Mouse (Mus musculus): ENCODE data around the gene Aoc3. TPM values are rescaled to one million over a fixed set of nuclear protein-coding genes. Genes with fewer than 3 reads are reported as not detected.
"Not testable (repeated sequence)": the region's sequence is repeated elsewhere in the genome, so short reads cannot be mapped to it uniquely, and the experiment has no call there.

The Aoc3 gene
- polyA plus RNA-seq, 1 experiment from 2014 or later: not detected

GRCm38 (mm10) chr11:101378196-101378595 is 47.8 kb downstream of the Aoc3 start:
- H3K4me2 ChIP-seq (ENCODE audit: low read depth, low read length); H3K27ac ChIP-seq (ENCODE audit: low read depth, low read length); H3K4me1 ChIP-seq (ENCODE audit: control insufficient read depth, insufficient read depth, low read length); H3K9ac ChIP-seq (replicated peaks; ENCODE audit: low read depth, low read length); H3K9me3 ChIP-seq (ENCODE audit: control insufficient read depth, low read length); H3K4me3 ChIP-seq (ENCODE audit: low read depth, low read length); H3K36me3 ChIP-seq (ENCODE audit: control insufficient read depth, insufficient read depth, low read length); ATAC-seq (ENCODE audit: low read depth); H3K27me3 ChIP-seq (ENCODE audit: control insufficient read depth, insufficient read depth, low read length): not testable (repeated sequence)
- 91% methylated on average over 8 of the region's 8 CpGs for WGBS

GRCm38 (mm10) chr11:101378926-101379325 is 48.5 kb downstream of the Aoc3 start:
- 87% methylated on average over 6 of the region's 6 CpGs for WGBS
- H3K9me3 ChIP-seq (ENCODE audit: control insufficient read depth, low read length): no peaks in the 10 kb centered on the region
- no peak for ATAC-seq (ENCODE audit: low read depth)
- H3K27ac ChIP-seq (ENCODE audit: low read depth, low read length): no peak overlapping the region
- H3K9ac ChIP-seq (replicated peaks; ENCODE audit: low read depth, low read length): no peak overlapping the region
- H3K4me3 ChIP-seq (ENCODE audit: low read depth, low read length): no peak overlapping the region
- no peaks in the 10 kb centered on the region for H3K36me3 ChIP-seq (ENCODE audit: control insufficient read depth, insufficient read depth, low read length)
- H3K27me3 ChIP-seq (ENCODE audit: control insufficient read depth, insufficient read depth, low read length): no peaks in the 10 kb centered on the region
- no peak overlapping the region for H3K4me2 ChIP-seq (ENCODE audit: low read depth, low read length)
- no peaks in the 10 kb centered on the region for H3K4me1 ChIP-seq (ENCODE audit: control insufficient read depth, insufficient read depth, low read length)

GRCm38 (mm10) chr11:101381817-101382216 is 51.4 kb downstream of the Aoc3 start:
- no peak overlapping the region for H3K27ac ChIP-seq (ENCODE audit: low read depth, low read length)
- no peaks in the 10 kb centered on the region for H3K27me3 ChIP-seq (ENCODE audit: control insufficient read depth, insufficient read depth, low read length)
- no peak overlapping the region for H3K4me3 ChIP-seq (ENCODE audit: low read depth, low read length)
- no peaks in the 10 kb centered on the region for H3K9me3 ChIP-seq (ENCODE audit: control insufficient read depth, low read length)
- 14% methylated on average over 4 of the region's 4 CpGs for WGBS
- H3K4me2 ChIP-seq (ENCODE audit: low read depth, low read length): no peak overlapping the region
- H3K36me3 ChIP-seq (ENCODE audit: control insufficient read depth, insufficient read depth, low read length): no peaks in the 10 kb centered on the region
- H3K9ac ChIP-seq (replicated peaks; ENCODE audit: low read depth, low read length): no peak overlapping the region
- H3K4me1 ChIP-seq (ENCODE audit: control insufficient read depth, insufficient read depth, low read length): no peaks in the 10 kb centered on the region
- ATAC-seq (ENCODE audit: low read depth): no peak

Small RNAs within 50 kb of the gene (microRNA-seq; reads per million reads assigned to microRNA genes)
- not detected for gene Gm25593

Other genes with a start within 250 kb of the Aoc3 start
- gene Coasy, start 248.0 kb upstream of the Aoc3 start, polyA plus RNA-seq (2014; fragmentation: Nextera tagmentation; extraction: Ambion mirVana): 38.3 and 39.2 TPM in 2 replicates
- 84.6 and 95.7 TPM in 2 replicates for gene Mlx, start 243.3 kb upstream of the Aoc3 start, polyA plus RNA-seq (2014; fragmentation: Nextera tagmentation; extraction: Ambion mirVana)
- 17.0 and 19.0 TPM in 2 replicates for gene Psmc3ip, start 235.2 kb upstream of the Aoc3 start, polyA plus RNA-seq (2014; fragmentation: Nextera tagmentation; extraction: Ambion mirVana)
- gene Retreg3, start 210.7 kb upstream of the Aoc3 start, polyA plus RNA-seq (2014; fragmentation: Nextera tagmentation; extraction: Ambion mirVana): 10.6 and 17.6 TPM in 2 replicates
- 63.3 and 63.7 TPM in 2 replicates for gene Tubg1, start 210.7 kb upstream of the Aoc3 start, polyA plus RNA-seq (2014; fragmentation: Nextera tagmentation; extraction: Ambion mirVana)
- gene Tubg2, start 174.7 kb upstream of the Aoc3 start, polyA plus RNA-seq (2014; fragmentation: Nextera tagmentation; extraction: Ambion mirVana): 48.5 and 62.6 TPM in 2 replicates
- 7.5 and 8.3 TPM in 2 replicates for gene Cntnap1, start 160.1 kb upstream of the Aoc3 start, polyA plus RNA-seq (2014; fragmentation: Nextera tagmentation; extraction: Ambion mirVana)
- gene Plekhh3, start 159.3 kb upstream of the Aoc3 start, polyA plus RNA-seq (2014; fragmentation: Nextera tagmentation; extraction: Ambion mirVana): 7.2 and 10.5 TPM in 2 replicates
- gene Ccr10, start 155.2 kb upstream of the Aoc3 start, polyA plus RNA-seq (2014; fragmentation: Nextera tagmentation; extraction: Ambion mirVana): 0.12 and 0.30 TPM in 2 replicates
- 28.4 and 30.7 TPM in 2 replicates for gene Ezh1, start 104.1 kb upstream of the Aoc3 start, polyA plus RNA-seq (2014; fragmentation: Nextera tagmentation; extraction: Ambion mirVana)
- 63.1 and 103 TPM in 2 replicates for gene Ramp2, start 84.6 kb upstream of the Aoc3 start, polyA plus RNA-seq (2014; fragmentation: Nextera tagmentation; extraction: Ambion mirVana)
- 121 and 134 TPM in 2 replicates for gene Vps25, start 76.9 kb upstream of the Aoc3 start, polyA plus RNA-seq (2014; fragmentation: Nextera tagmentation; extraction: Ambion mirVana)
- gene Wnk4, start 70.0 kb upstream of the Aoc3 start, polyA plus RNA-seq (2014; fragmentation: Nextera tagmentation; extraction: Ambion mirVana): 4.2 and 5.9 TPM in 2 replicates
- 0.75 and 0.86 TPM in 2 replicates for gene Cntd1, start 51.6 kb upstream of the Aoc3 start, polyA plus RNA-seq (2014; fragmentation: Nextera tagmentation; extraction: Ambion mirVana)
- gene Coa3, start 51.5 kb upstream of the Aoc3 start, polyA plus RNA-seq (2014; fragmentation: Nextera tagmentation; extraction: Ambion mirVana): 242 and 258 TPM in 2 replicates
- 178 and 182 TPM in 2 replicates for gene Becn1, start 28.3 kb upstream of the Aoc3 start, polyA plus RNA-seq (2014; fragmentation: Nextera tagmentation; extraction: Ambion mirVana)
- 73.3 and 88.3 TPM in 2 replicates for gene Psme3, start 14.4 kb upstream of the Aoc3 start, polyA plus RNA-seq (2014; fragmentation: Nextera tagmentation; extraction: Ambion mirVana)
- gene Aoc2, start 5.5 kb upstream of the Aoc3 start, polyA plus RNA-seq (2014; fragmentation: Nextera tagmentation; extraction: Ambion mirVana): 1.7 and 2.0 TPM in 2 replicates
- not detected in 2 replicates for gene G6pc, start 37.0 kb downstream of the Aoc3 start, polyA plus RNA-seq (2014; fragmentation: Nextera tagmentation; extraction: Ambion mirVana)
- gene Aarsd1, start 87.0 kb downstream of the Aoc3 start, polyA plus RNA-seq (2014; fragmentation: Nextera tagmentation; extraction: Ambion mirVana): 89.5 and 100 TPM in 2 replicates
- gene Gm27029, start 94.2 kb downstream of the Aoc3 start, polyA plus RNA-seq (2014; fragmentation: Nextera tagmentation; extraction: Ambion mirVana): 8.1 and 8.9 TPM in 2 replicates
- 20.4 and 24.1 TPM in 2 replicates for gene Rundc1, start 94.5 kb downstream of the Aoc3 start, polyA plus RNA-seq (2014; fragmentation: Nextera tagmentation; extraction: Ambion mirVana)
- gene Ptges3l, start 94.7 kb downstream of the Aoc3 start, polyA plus RNA-seq (2014; fragmentation: Nextera tagmentation; extraction: Ambion mirVana): 1.8 and 3.0 TPM in 2 replicates
- gene Rpl27, start 111.7 kb downstream of the Aoc3 start, polyA plus RNA-seq (2014; fragmentation: Nextera tagmentation; extraction: Ambion mirVana): 257 and 271 TPM in 2 replicates
- 1.4 and 2.0 TPM in 2 replicates for gene Ifi35, start 117.8 kb downstream of the Aoc3 start, polyA plus RNA-seq (2014; fragmentation: Nextera tagmentation; extraction: Ambion mirVana)
- 37.9 and 61.8 TPM in 2 replicates for gene Rnd2, start 134.4 kb downstream of the Aoc3 start, polyA plus RNA-seq (2014; fragmentation: Nextera tagmentation; extraction: Ambion mirVana)
- gene Vat1, start 135.6 kb downstream of the Aoc3 start, polyA plus RNA-seq (2014; fragmentation: Nextera tagmentation; extraction: Ambion mirVana): 67.4 and 90.8 TPM in 2 replicates
- 1.6 and 1.9 TPM in 2 replicates for gene Brca1, start 221.3 kb downstream of the Aoc3 start, polyA plus RNA-seq (2014; fragmentation: Nextera tagmentation; extraction: Ambion mirVana)
- gene Nbr1, start 221.5 kb downstream of the Aoc3 start, polyA plus RNA-seq (2014; fragmentation: Nextera tagmentation; extraction: Ambion mirVana): 85.8 and 111 TPM in 2 replicates